Mouse (Mus musculus) cerebellum, adult 2 months (tissue): Measurements from ENCODE around the gene Rad51c.
"Not testable (repeated sequence)": the region's sequence is repeated elsewhere in the genome, so short reads cannot be mapped to it uniquely, and the experiment has no call there.

Experiments used
- CTCF ChIP-seq: fragments of 200-500 bp; IDR thresholded peaks from 2 replicates; pipeline ENCODE4 v1.5.1; 2011; ENCODE audit warnings: low read depth, mild to moderate bottlenecking, control low read depth, low read length, moderate library complexity, borderline replicate concordance; ENCODE audit not compliant: insufficient read depth
- POLR2A ChIP-seq: fragments of 200-500 bp; IDR thresholded peaks from 2 replicates; pipeline ENCODE4 v1.6.1; 2011; ENCODE audit warnings: low read length, control low read depth, borderline replicate concordance; ENCODE audit not compliant: insufficient read depth

DNA sequence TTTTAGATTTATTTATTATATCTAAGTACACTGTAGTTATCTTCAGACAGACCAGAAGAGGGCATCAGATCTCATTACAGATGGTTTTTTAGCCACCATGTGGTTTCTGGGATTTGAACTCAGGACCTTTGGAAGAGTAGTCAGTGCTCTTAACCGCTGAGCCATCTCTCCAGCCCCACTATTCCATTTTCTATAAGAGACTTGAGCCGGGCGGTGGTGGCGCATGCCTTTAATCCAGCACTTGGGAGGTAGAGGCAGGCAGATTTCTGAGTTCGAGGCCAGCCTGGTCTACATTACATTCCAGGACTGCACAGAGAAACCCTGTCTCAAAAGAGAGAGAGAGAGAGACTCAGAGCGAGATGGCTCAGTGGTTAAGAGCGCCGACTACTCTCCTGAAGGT is 27.1 kb upstream of the Rad51c start:
- TF ChIP-seq CTCF, POLR2A: not testable (repeated sequence)
